ENCODE assay signal across 19 mouse cellular contexts in genomic region chr10:121326167-121326566, GRCm38 (mm10). TPM values are rescaled to one million over a fixed set of nuclear protein-coding genes. Genes with fewer than 3 reads are reported as not detected.
A peak's percentile ranks its signal among the peaks of the same experiment; 100 is the strongest.
DNase-seq lines count a peak whose midpoint lies in the region; ATAC-seq and TF ChIP-seq lines count a peak whose summit lies in the region.
"Had no signal": no experiment of that assay in that cellular context is flagged by ENCODE, and none has a peak within 500 bp of the region (broad histone marks: within the 10 kb centered on the region; RNA-seq: fewer than 3 reads in every experiment).

No protein-coding gene starts in this region.

- H3K27ac ChIP-seq in intestine, postnatal 0 days (ENCODE audit: low read depth, low read length) = no peak overlapping the region
- no peak overlapping the region for H3K27ac ChIP-seq in intestine, embryonic 15.5 days
- H3K27ac ChIP-seq in lung, postnatal 0 days (ENCODE audit: low read length) = no peak overlapping the region
- H3K27ac ChIP-seq in ES-E14 (ENCODE audit: insufficient read depth, low read depth, low read length, poor library complexity, severe bottlenecking) = no peak overlapping the region
- H3K27ac ChIP-seq: forebrain, embryonic 13.5 days; heart, embryonic 13.5 days; limb, embryonic 13.5 days; midbrain, embryonic 12.5 days had no signal

- TF ChIP-seq EP300 in lung, postnatal 0 days (IDR thresholded peaks at IDR 0.05) = no peak

- ATAC-seq in intestine, postnatal 0 days = no peak
- ATAC-seq in intestine, embryonic 15.5 days = no peak
- no peak for ATAC-seq in lung, postnatal 0 days
- ATAC-seq: forebrain, embryonic 13.5 days had no signal

- DNase-seq in lung, postnatal 0 days (ENCODE audit: low spot score) = no peak
- DNase-seq in lung, postnatal 4 days = no peak
- DNase-seq in ES-E14 (ENCODE audit: low read depth, low spot score) = no peak
- peak; percentile 19 for DNase-seq in splenic B cell, adult 2 months (ENCODE audit: low read depth, low spot score)
- no peak for DNase-seq in testis, postnatal 10 days (ENCODE audit: low spot score)
- DNase-seq in layer of hippocampus, adult 9-10 months (ENCODE audit: low spot score) = no peak
- DNase-seq: adrenal gland, adult 2 months; cerebellum, adult 11 months; heart, postnatal 4 days; lung, adult 18-20 months; retina, postnatal 1 day; right cerebral cortex, postnatal 4 days had no signal

- H3K36me3 ChIP-seq in intestine, postnatal 0 days (ENCODE audit: control insufficient read depth, insufficient read depth) = no peaks in the 10 kb centered on the region
- H3K36me3 ChIP-seq in intestine, embryonic 15.5 days = no peaks in the 10 kb centered on the region
- H3K36me3 ChIP-seq in lung, postnatal 0 days (ENCODE audit: insufficient read depth, low read length) = no peaks in the 10 kb centered on the region
- H3K36me3 ChIP-seq in ES-E14 (ENCODE audit: control insufficient read depth, insufficient read depth, low read length, poor library complexity, severe bottlenecking) = no peaks in the 10 kb centered on the region
- no peaks in the 10 kb centered on the region for H3K36me3 ChIP-seq in splenic B cell, adult 2 months (ENCODE audit: control insufficient read depth, insufficient read depth, low read length, poor library complexity, severe bottlenecking)
- H3K36me3 ChIP-seq: heart, embryonic 13.5 days; limb, embryonic 13.5 days; midbrain, embryonic 12.5 days had no signal

- H3K27me3 ChIP-seq in intestine, postnatal 0 days (replicated peaks; ENCODE audit: control insufficient read depth, insufficient read depth, low read length) = no peaks in the 10 kb centered on the region
- H3K27me3 ChIP-seq in intestine, embryonic 15.5 days (replicated peaks) = no peaks in the 10 kb centered on the region
- H3K27me3 ChIP-seq in lung, postnatal 0 days (replicated peaks; ENCODE audit: insufficient read depth, low read length) = no peaks in the 10 kb centered on the region
- H3K27me3 ChIP-seq in splenic B cell, adult 2 months (ENCODE audit: control insufficient read depth, insufficient read depth, low read length, poor library complexity, severe bottlenecking) = no peaks in the 10 kb centered on the region; the same call in 1 of the 2 replicates
- H3K27me3 ChIP-seq: CH12.LX; forebrain, embryonic 13.5 days; heart, embryonic 13.5 days; limb, embryonic 13.5 days; midbrain, embryonic 12.5 days had no signal

- H3K4me1 ChIP-seq in intestine, postnatal 0 days (replicated peaks; ENCODE audit: control insufficient read depth, insufficient read depth, low read length) = no peaks in the 10 kb centered on the region
- no peaks in the 10 kb centered on the region for H3K4me1 ChIP-seq in intestine, embryonic 15.5 days (replicated peaks)
- no peaks in the 10 kb centered on the region for H3K4me1 ChIP-seq in lung, postnatal 0 days (ENCODE audit: insufficient read depth, low read depth, low read length)
- no peaks in the 10 kb centered on the region for H3K4me1 ChIP-seq in ES-E14 (ENCODE audit: control insufficient read depth in 2 of 2, insufficient read depth in 2 of 2, low read length in 2 of 2, poor library complexity in 1 of 2)
- H3K4me1 ChIP-seq: forebrain, embryonic 13.5 days; limb, embryonic 13.5 days; midbrain, embryonic 12.5 days had no signal

- H3K9ac ChIP-seq in intestine, postnatal 0 days (ENCODE audit: low read depth, low read length) = no peak overlapping the region
- no peak overlapping the region for H3K9ac ChIP-seq in intestine, embryonic 15.5 days
- H3K9ac ChIP-seq in lung, postnatal 0 days (replicated peaks; ENCODE audit: low read depth) = no peak overlapping the region
- H3K9ac ChIP-seq in ES-E14 (ENCODE audit: insufficient read depth, low read depth, low read length, poor library complexity, severe bottlenecking) = no peak overlapping the region
- H3K9ac ChIP-seq: forebrain, embryonic 13.5 days; heart, embryonic 13.5 days; limb, embryonic 13.5 days; midbrain, embryonic 12.5 days had no signal

- no peak overlapping the region for H3K4me2 ChIP-seq in intestine, postnatal 0 days (replicated peaks; ENCODE audit: low read depth)
- H3K4me2 ChIP-seq in intestine, embryonic 15.5 days (replicated peaks) = no peak overlapping the region
- H3K4me2 ChIP-seq in lung, postnatal 0 days (replicated peaks; ENCODE audit: low read depth, low read length) = no peak overlapping the region
- H3K4me2 ChIP-seq: forebrain, embryonic 13.5 days; heart, embryonic 13.5 days; limb, embryonic 13.5 days; midbrain, embryonic 12.5 days had no signal

- no peaks in the 10 kb centered on the region for H3K9me3 ChIP-seq in intestine, postnatal 0 days (ENCODE audit: control insufficient read depth)
- H3K9me3 ChIP-seq in intestine, embryonic 15.5 days = no peaks in the 10 kb centered on the region
- H3K9me3 ChIP-seq in lung, postnatal 0 days (ENCODE audit: low read length) = no peaks in the 10 kb centered on the region
- no peaks in the 10 kb centered on the region for H3K9me3 ChIP-seq in ES-E14 (ENCODE audit: control insufficient read depth, insufficient read depth, low read depth, low read length)
- H3K9me3 ChIP-seq: forebrain, embryonic 13.5 days; limb, embryonic 13.5 days had no signal

- peak; percentile 42; the same call in 1 of the 2 replicates for TF ChIP-seq CTCF in intestine, postnatal 0 days (IDR thresholded peaks at IDR 0.05; ENCODE audit: low read depth)
- peak; percentile 46 for TF ChIP-seq CTCF in lung, postnatal 0 days (IDR thresholded peaks at IDR 0.05)

- no peak overlapping the region for H3K4me3 ChIP-seq in intestine, postnatal 0 days (ENCODE audit: low read depth, low read length)
- H3K4me3 ChIP-seq in intestine, embryonic 15.5 days (replicated peaks) = no peak overlapping the region
- H3K4me3 ChIP-seq in lung, postnatal 0 days (ENCODE audit: low read depth, low read length) = no peak overlapping the region
- no peak overlapping the region for H3K4me3 ChIP-seq in ES-E14 (ENCODE audit: insufficient read depth in 1 of 2, low read depth in 1 of 2, low read length in 2 of 2, poor library complexity in 1 of 2, severe bottlenecking in 1 of 2)
- H3K4me3 ChIP-seq: forebrain, embryonic 13.5 days; heart, embryonic 13.5 days; limb, embryonic 13.5 days; midbrain, embryonic 12.5 days had no signal

- in situ Hi-C loops in ES-E14 (cut with MboI; ENCODE audit: low sequenced_read_pairs in 2 of 2, unreplicated experiment in 2 of 2) = no loop called here

TF ChIP-seq in ES-E14, 5 proteins besides CTCF, POLR2A, EP300 and RAD21:
- TF ChIP-seq ZC3H11A (IDR thresholded peaks at IDR 0.05; ENCODE audit: borderline replicate concordance, low read depth, low read length) (peak; percentile 27; the same call in 1 of the 2 replicates), HCFC1 (IDR thresholded peaks at IDR 0.05; ENCODE audit: borderline replicate concordance, insufficient read depth, low read length) (no peak)
TF ChIP-seq in ES-E14: peak in this region for 1.

RNA-seq across cellular contexts. Expression of gene Tbc1d30, which starts 24.9 kb away (rescaled TPM):
- polyA plus RNA-seq in intestine, postnatal 0 days (2015; fragmentation: Nextera tagmentation; extraction: Ambion mirVana) = 2.8 and 2.9 TPM in 2 replicates
- polyA plus RNA-seq in intestine, embryonic 15.5 days (2015; fragmentation: Nextera tagmentation; extraction: Ambion mirVana) = 3.5 and 4.5 TPM in 2 replicates
- 4.2 and 4.4 TPM in 2 replicates for polyA plus RNA-seq in lung, postnatal 0 days (2015; fragmentation: Nextera tagmentation; extraction: Ambion mirVana)
- total RNA-seq in ES-E14 (2012; rRNA removed) = 0.45 and 0.58 TPM in 2 replicates
- total RNA-seq: CH12.LX had no signal

RNA-seq across cellular contexts. Expression of gene Gns, which starts 38.7 kb away (rescaled TPM):
- polyA plus RNA-seq in intestine, postnatal 0 days (2015; fragmentation: Nextera tagmentation; extraction: Ambion mirVana) = 68.6 and 78.1 TPM in 2 replicates
- polyA plus RNA-seq in intestine, embryonic 15.5 days (2015; fragmentation: Nextera tagmentation; extraction: Ambion mirVana) = 41.4 and 42.4 TPM in 2 replicates
- 40.8 and 41.4 TPM in 2 replicates for polyA plus RNA-seq in lung, postnatal 0 days (2015; fragmentation: Nextera tagmentation; extraction: Ambion mirVana)
- total RNA-seq in ES-E14 (2012; rRNA removed) = 61.0 and 79.8 TPM in 2 replicates
